ENCODE assay signal across 8 mouse cellular contexts in the genomic region with DNA sequence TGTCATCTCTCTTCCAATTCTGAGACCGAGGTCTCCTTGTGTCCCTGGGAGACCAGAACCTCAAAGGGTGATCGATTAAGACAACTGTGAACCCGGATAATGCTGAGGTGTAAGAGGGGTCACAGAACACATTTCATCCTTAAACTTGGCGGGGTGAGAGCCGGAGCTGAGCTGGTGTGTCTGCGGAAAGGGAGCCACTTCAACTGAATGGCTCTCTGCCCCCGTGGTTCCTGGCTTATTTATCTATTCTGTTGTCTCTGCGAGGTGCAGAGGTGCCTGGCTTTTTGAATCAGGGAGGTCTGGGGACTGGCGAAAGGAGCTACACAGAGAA. TPM values are rescaled to one million over a fixed set of nuclear protein-coding genes. Genes with fewer than 3 reads are reported as not detected.
A peak's percentile ranks its signal among the peaks of the same experiment; 100 is the strongest.
DNase-seq lines count a peak whose midpoint lies in the region; ATAC-seq and TF ChIP-seq lines count a peak whose summit lies in the region.

No protein-coding gene starts in this region.

- WGBS in heart, embryonic 15.5 days, result 2% methylated on average over 9 of the region's 9 CpGs
- 6% methylated on average over 9 of the region's 9 CpGs for WGBS in forebrain, embryonic 14.5 days
- 0% methylated on average over 9 of the region's 9 CpGs for WGBS in liver, embryonic 15.5 days (ENCODE audit: insufficient replicate concordance)
- 2% methylated on average over 9 of the region's 9 CpGs for WGBS in stomach, postnatal 0 days

- no peaks in the 10 kb centered on the region for H3K36me3 ChIP-seq in heart, embryonic 15.5 days
- no peaks in the 10 kb centered on the region for H3K36me3 ChIP-seq in ES-E14 (ENCODE audit: control insufficient read depth, insufficient read depth, low read length, poor library complexity, severe bottlenecking)
- H3K36me3 ChIP-seq in forebrain, embryonic 14.5 days (ENCODE audit: control insufficient read depth, insufficient read depth, low read length), result no peaks in the 10 kb centered on the region
- 0 out of 2 replicates have a peak, but pooled peaks cover 8% of the 10 kb centered on the region for H3K36me3 ChIP-seq in liver, embryonic 15.5 days (replicated peaks)
- H3K36me3 ChIP-seq in stomach, postnatal 0 days (ENCODE audit: control insufficient read depth, insufficient read depth, low read length), result no peaks in the 10 kb centered on the region

- ATAC-seq in heart, embryonic 15.5 days (replicated peaks; ENCODE audit: insufficient number of reproducible peaks, insufficient read depth, low FRiP score, low read depth), result no peak
- no peak for ATAC-seq in forebrain, embryonic 14.5 days
- no peak for ATAC-seq in liver, embryonic 15.5 days (ENCODE audit: insufficient read depth)
- peak; percentile 0; the same call in 1 of the 2 replicates for ATAC-seq in stomach, postnatal 0 days (ENCODE audit: low FRiP score, low TSS enrichment)

- DNase-seq in heart, adult 11 months, result no peak
- DNase-seq in ES-E14 (ENCODE audit: low read depth, low spot score), result no peak
- DNase-seq in forebrain, embryonic 14.5 days (ENCODE audit: low spot score), result no peak
- peak; percentile 44 for DNase-seq in stomach, postnatal 0 days (ENCODE audit: low spot score)
- no peak for DNase-seq in adrenal gland, postnatal 14 days
- DNase-seq in layer of hippocampus, postnatal 14 days (ENCODE audit: low spot score in 2 of 2), result no peak

- no peak for TF ChIP-seq CTCF in stomach, postnatal 0 days (IDR thresholded peaks at IDR 0.05; ENCODE audit: low read depth)

- in situ Hi-C loops in ES-E14 (cut with MboI; ENCODE audit: low sequenced_read_pairs in 2 of 2, unreplicated experiment in 2 of 2), result no loop called here

- peak overlapping the region; percentile 88 for H3K27ac ChIP-seq in heart, embryonic 15.5 days
- no peak overlapping the region for H3K27ac ChIP-seq in ES-E14 (ENCODE audit: insufficient read depth, low read depth, low read length, poor library complexity, severe bottlenecking)
- no peak overlapping the region for H3K27ac ChIP-seq in forebrain, embryonic 14.5 days (ENCODE audit: low read depth, low read length)
- H3K27ac ChIP-seq in liver, embryonic 15.5 days (replicated peaks), result peak overlapping the region; percentile 90
- peak overlapping the region; percentile 97 for H3K27ac ChIP-seq in stomach, postnatal 0 days (replicated peaks)

- H3K4me3 ChIP-seq in heart, embryonic 15.5 days, result peak overlapping the region; percentile 82
- H3K4me3 ChIP-seq in ES-E14 (ENCODE audit: insufficient read depth in 1 of 2, low read depth in 1 of 2, low read length in 2 of 2, poor library complexity in 1 of 2, severe bottlenecking in 1 of 2), result peak overlapping the region; percentile 62 to 72
- H3K4me3 ChIP-seq in forebrain, embryonic 14.5 days (ENCODE audit: low read depth, low read length), result peak overlapping the region; percentile 50
- peak overlapping the region; percentile 77 for H3K4me3 ChIP-seq in liver, embryonic 15.5 days (replicated peaks)
- peak overlapping the region; percentile 70 for H3K4me3 ChIP-seq in stomach, postnatal 0 days (ENCODE audit: low read depth, low read length)

- TF ChIP-seq EP300 in stomach, postnatal 0 days (optimal IDR thresholded peaks at IDR 0.05), result no peak

- no peaks in the 10 kb centered on the region for H3K9me3 ChIP-seq in heart, embryonic 15.5 days (replicated peaks)
- no peaks in the 10 kb centered on the region for H3K9me3 ChIP-seq in ES-E14 (ENCODE audit: control insufficient read depth, insufficient read depth, low read depth, low read length)
- no peaks in the 10 kb centered on the region for H3K9me3 ChIP-seq in forebrain, embryonic 14.5 days (replicated peaks; ENCODE audit: control insufficient read depth, low read length)
- no peaks in the 10 kb centered on the region for H3K9me3 ChIP-seq in liver, embryonic 15.5 days (replicated peaks)
- H3K9me3 ChIP-seq in stomach, postnatal 0 days (ENCODE audit: control insufficient read depth, low read length), result no peaks in the 10 kb centered on the region

- H3K9ac ChIP-seq in heart, embryonic 15.5 days, result peak overlapping the region; percentile 77
- peak overlapping the region; percentile 17; the same call in 1 of the 2 replicates for H3K9ac ChIP-seq in ES-E14 (ENCODE audit: insufficient read depth, low read depth, low read length, poor library complexity, severe bottlenecking)
- H3K9ac ChIP-seq in forebrain, embryonic 14.5 days (ENCODE audit: low read length), result peak overlapping the region; percentile 73
- H3K9ac ChIP-seq in liver, embryonic 15.5 days, result peak overlapping the region; percentile 84
- H3K9ac ChIP-seq in stomach, postnatal 0 days (ENCODE audit: low read length), result peak overlapping the region; percentile 82

- no peaks in the 10 kb centered on the region for H3K27me3 ChIP-seq in heart, embryonic 15.5 days
- H3K27me3 ChIP-seq in forebrain, embryonic 14.5 days (replicated peaks; ENCODE audit: control insufficient read depth, insufficient read depth, low read length), result no peaks in the 10 kb centered on the region
- no peaks in the 10 kb centered on the region for H3K27me3 ChIP-seq in liver, embryonic 15.5 days
- H3K27me3 ChIP-seq in stomach, postnatal 0 days (ENCODE audit: control insufficient read depth, insufficient read depth, low read length), result no peaks in the 10 kb centered on the region

- peak overlapping the region; percentile 92 for H3K4me2 ChIP-seq in heart, embryonic 15.5 days
- H3K4me2 ChIP-seq in forebrain, embryonic 14.5 days (ENCODE audit: low read length), result peak overlapping the region; percentile 95
- H3K4me2 ChIP-seq in liver, embryonic 15.5 days, result peak overlapping the region; percentile 88
- peak overlapping the region; percentile 83 for H3K4me2 ChIP-seq in stomach, postnatal 0 days (replicated peaks; ENCODE audit: low read depth)

- peaks cover 14% of the 10 kb centered on the region for H3K4me1 ChIP-seq in heart, embryonic 15.5 days (replicated peaks)
- H3K4me1 ChIP-seq in ES-E14 (ENCODE audit: control insufficient read depth in 2 of 2, insufficient read depth in 2 of 2, low read length in 2 of 2, poor library complexity in 1 of 2), result peaks cover 0 to 16% of the 10 kb centered on the region in 2 experiments; a peak in 2 of 4 replicates
- peaks cover 3% of the 10 kb centered on the region for H3K4me1 ChIP-seq in forebrain, embryonic 14.5 days (ENCODE audit: control insufficient read depth, insufficient read depth, low read length)
- H3K4me1 ChIP-seq in liver, embryonic 15.5 days (replicated peaks), result peaks cover 66% of the 10 kb centered on the region
- 0 out of 2 replicates have a peak, but pooled peaks cover 2% of the 10 kb centered on the region for H3K4me1 ChIP-seq in stomach, postnatal 0 days (replicated peaks; ENCODE audit: control insufficient read depth, insufficient read depth)

TF ChIP-seq in ES-E14, 5 proteins besides CTCF, POLR2A, EP300 and RAD21:
- TF ChIP-seq CHD2 (IDR thresholded peaks at IDR 0.05; ENCODE audit: low read depth, low read length) (no peak), MAFK (IDR thresholded peaks at IDR 0.05; ENCODE audit: insufficient read depth, low read depth, low read length) (no peak), ZC3H11A (IDR thresholded peaks at IDR 0.05; ENCODE audit: borderline replicate concordance, low read depth, low read length) (no peak), ZNF384 (IDR thresholded peaks at IDR 0.05; ENCODE audit: low read depth, low read length) (no peak), HCFC1 (IDR thresholded peaks at IDR 0.05; ENCODE audit: borderline replicate concordance, insufficient read depth, low read length) (no peak)

RNA-seq across cellular contexts. Expression of gene Acsl5, which starts 1.5 kb away (rescaled TPM):
- 26.3 and 41.1 TPM in 2 replicates for polyA plus RNA-seq in heart, embryonic 15.5 days (2015; fragmentation: Nextera tagmentation; extraction: Ambion mirVana)
- total RNA-seq in ES-E14 (2012; rRNA removed), result 17.1 and 30.0 TPM in 2 replicates
- polyA plus RNA-seq in forebrain, embryonic 14.5 days (2014; fragmentation: Nextera tagmentation; extraction: Ambion mirVana), result 7.7 and 9.6 TPM in 2 replicates
- polyA plus RNA-seq in liver, embryonic 15.5 days (2015; fragmentation: Nextera tagmentation; extraction: Ambion mirVana), result 154 and 157 TPM in 2 replicates
- polyA plus RNA-seq in stomach, postnatal 0 days (2015; fragmentation: Nextera tagmentation; extraction: Ambion mirVana), result 62.7 and 63.2 TPM in 2 replicates
- 80.5 and 115 TPM in 2 replicates for total RNA-seq in adrenal gland, postnatal 14 days (2021)
- 10 to 100 TPM; 27.0 to 27.6 TPM for total RNA-seq in layer of hippocampus, postnatal 14 days (2021)

RNA-seq across cellular contexts. Expression of gene Gucy2g, which starts 12.2 kb away (rescaled TPM):
- polyA plus RNA-seq in heart, embryonic 15.5 days (2015; fragmentation: Nextera tagmentation; extraction: Ambion mirVana), result not detected in 2 replicates
- total RNA-seq in ES-E14 (2012; rRNA removed), result 0.09 and 0.21 TPM in 2 replicates
- 0.04 TPM in 1 of 2 replicates, not detected in the other for polyA plus RNA-seq in forebrain, embryonic 14.5 days (2014; fragmentation: Nextera tagmentation; extraction: Ambion mirVana)
- polyA plus RNA-seq in liver, embryonic 15.5 days (2015; fragmentation: Nextera tagmentation; extraction: Ambion mirVana), result not detected in 2 replicates
- 0.08 TPM in 2 replicates for polyA plus RNA-seq in stomach, postnatal 0 days (2015; fragmentation: Nextera tagmentation; extraction: Ambion mirVana)
- total RNA-seq in adrenal gland, postnatal 14 days (2021), result not detected in 2 replicates
- under 1 TPM; 0.46 to 0.52 TPM for total RNA-seq in layer of hippocampus, postnatal 14 days (2021)

Comparison
In these comparisons a context has a peak if more than half of its experiments do, and no peak if none do; other contexts are left out.
1. H3K27ac ChIP-seq: peak in heart, embryonic 15.5 days (single experiment), liver, embryonic 15.5 days (single experiment) and stomach, postnatal 0 days (single experiment); none in ES-E14 (single experiment) and forebrain, embryonic 14.5 days (single experiment).
2. H3K9ac ChIP-seq: peak in every context shown above with its lines; median percentile 84 in liver, embryonic 15.5 days; 82 in stomach, postnatal 0 days; 77 in heart, embryonic 15.5 days; 73 in forebrain, embryonic 14.5 days; 17 in ES-E14.
3. Peak in every context shown above with its lines, with median percentiles within 50 percentile points of each other: H3K4me2 ChIP-seq and H3K4me3 ChIP-seq.